In genomic region chr12:80691671-80692091, GRCm38 (mm10) we compare ENCODE assay signal across 9 mouse cellular contexts. TPM values are rescaled to one million over a fixed set of nuclear protein-coding genes. Genes with fewer than 3 reads are reported as not detected.
DNase-seq lines count a peak whose midpoint lies in the region; ATAC-seq lines count a peak whose summit lies in the region.
"Had no signal": no experiment of that assay in that cellular context is flagged by ENCODE, and none has a peak within 500 bp of the region (broad histone marks: within the 10 kb centered on the region; RNA-seq: fewer than 3 reads in every experiment).

No protein-coding gene starts in this region.

- H3K36me3 ChIP-seq in midbrain, embryonic 13.5 days: no peaks in the 10 kb centered on the region
- H3K36me3 ChIP-seq in midbrain, embryonic 10.5 days: no peaks in the 10 kb centered on the region
- no peaks in the 10 kb centered on the region for H3K36me3 ChIP-seq in hindbrain, embryonic 10.5 days
- no peaks in the 10 kb centered on the region for H3K36me3 ChIP-seq in limb, embryonic 11.5 days (ENCODE audit: control insufficient read depth, insufficient read depth, low read length)
- no peaks in the 10 kb centered on the region for H3K36me3 ChIP-seq in neural tube, embryonic 15.5 days

- no peak for ATAC-seq in midbrain, embryonic 13.5 days
- ATAC-seq in limb, embryonic 11.5 days (ENCODE audit: insufficient number of reproducible peaks, low FRiP score, low TSS enrichment, low read depth): no peak
- ATAC-seq in neural tube, embryonic 15.5 days (ENCODE audit: low FRiP score): no peak; the same call in 1 of the 2 replicates

- H3K4me2 ChIP-seq in midbrain, embryonic 13.5 days (replicated peaks): peak overlapping the region; percentile 59
- H3K4me2 ChIP-seq in limb, embryonic 11.5 days (ENCODE audit: low read depth, severe bottlenecking): peak overlapping the region; percentile 51; the same call in 1 of the 2 replicates
- H3K4me2 ChIP-seq in neural tube, embryonic 15.5 days: peak overlapping the region; percentile 66

- no peak overlapping the region for H3K9ac ChIP-seq in midbrain, embryonic 13.5 days (replicated peaks)
- H3K9ac ChIP-seq in limb, embryonic 11.5 days (ENCODE audit: low read length): no peak overlapping the region
- no peak overlapping the region for H3K9ac ChIP-seq in neural tube, embryonic 15.5 days (replicated peaks)
- H3K9ac ChIP-seq: liver, embryonic 14.5 days had no signal

- H3K4me1 ChIP-seq in midbrain, embryonic 13.5 days (replicated peaks): peaks cover 17% of the 10 kb centered on the region
- peaks cover 38% of the 10 kb centered on the region for H3K4me1 ChIP-seq in midbrain, embryonic 10.5 days
- peaks cover 42% of the 10 kb centered on the region for H3K4me1 ChIP-seq in hindbrain, embryonic 10.5 days (replicated peaks)
- peaks cover 7% of the 10 kb centered on the region for H3K4me1 ChIP-seq in limb, embryonic 11.5 days (ENCODE audit: control insufficient read depth, insufficient read depth, low read length)
- H3K4me1 ChIP-seq in neural tube, embryonic 15.5 days: peaks cover 20% of the 10 kb centered on the region

- H3K4me3 ChIP-seq in midbrain, embryonic 13.5 days (replicated peaks): peak overlapping the region; percentile 45; the same call in 1 of the 2 replicates
- H3K4me3 ChIP-seq in midbrain, embryonic 10.5 days: no peak overlapping the region
- H3K4me3 ChIP-seq in hindbrain, embryonic 10.5 days: peak overlapping the region; percentile 51
- 0 out of 2 replicates have a peak overlapping the region, but pooled peaks have one; percentile 34 for H3K4me3 ChIP-seq in limb, embryonic 11.5 days (ENCODE audit: low read depth, low read length)
- H3K4me3 ChIP-seq in neural tube, embryonic 15.5 days (replicated peaks): peak overlapping the region; percentile 46

- H3K27me3 ChIP-seq in midbrain, embryonic 13.5 days: peaks cover 55% of the 10 kb centered on the region
- H3K27me3 ChIP-seq in midbrain, embryonic 10.5 days (ENCODE audit: low read depth, poor library complexity, severe bottlenecking): peaks cover 61% of the 10 kb centered on the region
- peaks cover 64% of the 10 kb centered on the region for H3K27me3 ChIP-seq in hindbrain, embryonic 10.5 days (ENCODE audit: insufficient read depth, poor library complexity, severe bottlenecking)
- H3K27me3 ChIP-seq in limb, embryonic 11.5 days (ENCODE audit: control insufficient read depth, insufficient read depth, low read length): peaks cover 39% of the 10 kb centered on the region
- H3K27me3 ChIP-seq in neural tube, embryonic 15.5 days (replicated peaks): peaks cover 52% of the 10 kb centered on the region

- H3K9me3 ChIP-seq in midbrain, embryonic 13.5 days: no peaks in the 10 kb centered on the region
- no peaks in the 10 kb centered on the region for H3K9me3 ChIP-seq in midbrain, embryonic 10.5 days (replicated peaks)
- no peaks in the 10 kb centered on the region for H3K9me3 ChIP-seq in hindbrain, embryonic 10.5 days
- H3K9me3 ChIP-seq in limb, embryonic 11.5 days (ENCODE audit: control insufficient read depth, low read length): no peaks in the 10 kb centered on the region
- no peaks in the 10 kb centered on the region for H3K9me3 ChIP-seq in neural tube, embryonic 15.5 days (replicated peaks)

- DNase-seq in midbrain, embryonic 10.5 days (ENCODE audit: low spot score): no peak
- DNase-seq in hindbrain, embryonic 10.5 days (ENCODE audit: low spot score): peak; percentile 13
- peak; percentile 26 for DNase-seq in limb, embryonic 11.5 days (ENCODE audit: low spot score)
- no peak for DNase-seq in layer of hippocampus, adult 9-10 months (ENCODE audit: low spot score)
- no peak for DNase-seq in thymus, postnatal 10 days (ENCODE audit: low spot score in 2 of 2)
- no peak for DNase-seq in left cerebral cortex, adult 18-20 months (ENCODE audit: low spot score in 2 of 2)

- no peak overlapping the region for H3K27ac ChIP-seq in midbrain, embryonic 13.5 days
- no peak overlapping the region for H3K27ac ChIP-seq in midbrain, embryonic 10.5 days (replicated peaks)
- no peak overlapping the region for H3K27ac ChIP-seq in hindbrain, embryonic 10.5 days
- H3K27ac ChIP-seq in limb, embryonic 11.5 days (replicated peaks; ENCODE audit: low read depth, low read length): no peak overlapping the region
- no peak overlapping the region for H3K27ac ChIP-seq in neural tube, embryonic 15.5 days (replicated peaks)
- H3K27ac ChIP-seq: liver, embryonic 14.5 days had no signal

- WGBS in midbrain, embryonic 13.5 days: 16% methylated on average over 12 of the region's 12 CpGs
- 10% methylated on average over 12 of the region's 12 CpGs for WGBS in midbrain, embryonic 10.5 days
- 12% methylated on average over 12 of the region's 12 CpGs for WGBS in hindbrain, embryonic 10.5 days
- WGBS in limb, embryonic 11.5 days: 12% methylated on average over 12 of the region's 12 CpGs
- 17% methylated on average over 12 of the region's 12 CpGs for whole genome bisulfite sequencing in neural tube, embryonic 15.5 days

RNA-seq across cellular contexts. Expression of gene Plekhd1, which starts 0.7 kb away (rescaled TPM):
- 3.6 and 4.0 TPM in 2 replicates for polyA plus RNA-seq in midbrain, embryonic 13.5 days (2015; fragmentation: Nextera tagmentation; extraction: Ambion mirVana)
- polyA plus RNA-seq in midbrain, embryonic 10.5 days (2016; fragmentation: Nextera tagmentation; extraction: Ambion mirVana): 0.83 and 2.4 TPM in 2 replicates
- polyA plus RNA-seq in hindbrain, embryonic 10.5 days (2016; fragmentation: Nextera tagmentation; extraction: Ambion mirVana): 0.80 and 1.5 TPM in 2 replicates
- 0.17 TPM in 1 of 2 replicates, not detected in the other for polyA plus RNA-seq in limb, embryonic 11.5 days (2014; fragmentation: Nextera tagmentation; extraction: Ambion mirVana)
- 10.5 and 11.8 TPM in 2 replicates for polyA plus RNA-seq in neural tube, embryonic 15.5 days (2015; fragmentation: Nextera tagmentation; extraction: Ambion mirVana)
- total RNA-seq in left cerebral cortex, adult 18-20 months (2021): 1 to 10 TPM; 2.1 to 3.6 TPM

RNA-seq across cellular contexts. Expression of gene Erh, which starts 47.5 kb away (rescaled TPM):
- 367 and 391 TPM in 2 replicates for polyA plus RNA-seq in midbrain, embryonic 13.5 days (2015; fragmentation: Nextera tagmentation; extraction: Ambion mirVana)
- polyA plus RNA-seq in midbrain, embryonic 10.5 days (2016; fragmentation: Nextera tagmentation; extraction: Ambion mirVana): 513 and 531 TPM in 2 replicates
- 467 and 523 TPM in 2 replicates for polyA plus RNA-seq in hindbrain, embryonic 10.5 days (2016; fragmentation: Nextera tagmentation; extraction: Ambion mirVana)
- polyA plus RNA-seq in limb, embryonic 11.5 days (2014; fragmentation: Nextera tagmentation; extraction: Ambion mirVana): 380 and 400 TPM in 2 replicates
- 258 and 270 TPM in 2 replicates for polyA plus RNA-seq in neural tube, embryonic 15.5 days (2015; fragmentation: Nextera tagmentation; extraction: Ambion mirVana)
- total RNA-seq in left cerebral cortex, adult 18-20 months (2021): 10 to 100 TPM; 31.9 to 37.2 TPM

RNA-seq across cellular contexts. Expression of gene Slc39a9, which starts 48.0 kb away (rescaled TPM):
- polyA plus RNA-seq in midbrain, embryonic 13.5 days (2015; fragmentation: Nextera tagmentation; extraction: Ambion mirVana): 26.1 and 27.5 TPM in 2 replicates
- polyA plus RNA-seq in midbrain, embryonic 10.5 days (2016; fragmentation: Nextera tagmentation; extraction: Ambion mirVana): 26.3 and 27.1 TPM in 2 replicates
- 24.4 and 26.0 TPM in 2 replicates for polyA plus RNA-seq in hindbrain, embryonic 10.5 days (2016; fragmentation: Nextera tagmentation; extraction: Ambion mirVana)
- polyA plus RNA-seq in limb, embryonic 11.5 days (2014; fragmentation: Nextera tagmentation; extraction: Ambion mirVana): 23.8 and 27.4 TPM in 2 replicates
- 22.6 and 25.5 TPM in 2 replicates for polyA plus RNA-seq in neural tube, embryonic 15.5 days (2015; fragmentation: Nextera tagmentation; extraction: Ambion mirVana)
- total RNA-seq in left cerebral cortex, adult 18-20 months (2021): 10 to 100 TPM; 40.6 to 41.3 TPM

Comparison
In these comparisons a context has a peak if more than half of its experiments do, and no peak if none do; other contexts are left out.
1. DNase-seq: peak in hindbrain, embryonic 10.5 days (single experiment) and limb, embryonic 11.5 days (single experiment); none in midbrain, embryonic 10.5 days (single experiment), layer of hippocampus, adult 9-10 months (single experiment), thymus, postnatal 10 days (0 of 2) and left cerebral cortex, adult 18-20 months (0 of 2).
2. Peak in every context shown above with its lines, with median percentiles within 50 percentile points of each other: H3K4me2 ChIP-seq.